Mouse (Mus musculus): Measurements from ENCODE around the gene Slc8a2. TPM values are rescaled to one million over a fixed set of nuclear protein-coding genes. Genes with fewer than 3 reads are reported as not detected.

The Slc8a2 gene
- total and polyA plus RNA-seq, 2 experiments = 0.06 TPM; not detected in 1

DNA sequence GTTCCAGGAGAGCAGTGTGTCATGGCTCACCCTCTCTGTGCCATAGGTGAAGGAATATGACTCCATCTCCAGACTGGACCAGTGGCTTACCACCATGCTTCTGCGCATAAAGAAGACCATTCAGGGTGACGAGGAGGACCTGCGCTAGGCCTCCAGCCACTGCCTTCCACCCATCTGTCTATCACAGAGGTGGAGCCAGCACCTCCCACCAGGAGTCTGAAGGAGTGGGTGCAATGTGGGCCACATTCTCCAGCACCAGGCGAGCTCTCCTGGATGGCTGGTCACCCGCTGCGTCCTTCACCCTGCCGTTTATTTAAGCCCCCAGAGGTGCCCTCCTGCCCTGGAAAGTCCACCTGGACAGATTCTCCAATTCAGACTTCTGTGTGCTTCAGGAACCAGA, 13.2 kb upstream of the Slc8a2 start:
- peaks cover 8% of the 10 kb centered on the region; the same call in 1 of the 2 replicates for H3K36me3 ChIP-seq (ENCODE audit: control insufficient read depth, insufficient read depth, low read length)
- H3K9ac ChIP-seq (ENCODE audit: low read depth, low read length) = no peak overlapping the region
- TF ChIP-seq CTCF (IDR thresholded peaks at IDR 0.05; ENCODE audit: low read depth, low read length) (no peak), POLR2A (IDR thresholded peaks at IDR 0.05; ENCODE audit: extremely low read depth, insufficient read depth, low read length) (no peak)
- no peaks in the 10 kb centered on the region for H3K27me3 ChIP-seq (ENCODE audit: control insufficient read depth, insufficient read depth, low read length)
- 94% methylated on average over 7 of the region's 7 CpGs for WGBS
- H3K27ac ChIP-seq (replicated peaks; ENCODE audit: insufficient read depth, low read depth, low read length) = no peak overlapping the region
- H3K4me3 ChIP-seq (ENCODE audit: insufficient read depth, low read depth, low read length) = no peak overlapping the region
- H3K4me1 ChIP-seq (ENCODE audit: control insufficient read depth, insufficient read depth, low read length) = peaks cover 3% of the 10 kb centered on the region; the same call in 1 of the 2 replicates
- DNase-seq (ENCODE audit: extremely low read depth, low read depth, low spot score) = no peak
- H3K79me2 ChIP-seq (ENCODE audit: control insufficient read depth, insufficient read depth, low read length) = no peaks in the 10 kb centered on the region

DNA sequence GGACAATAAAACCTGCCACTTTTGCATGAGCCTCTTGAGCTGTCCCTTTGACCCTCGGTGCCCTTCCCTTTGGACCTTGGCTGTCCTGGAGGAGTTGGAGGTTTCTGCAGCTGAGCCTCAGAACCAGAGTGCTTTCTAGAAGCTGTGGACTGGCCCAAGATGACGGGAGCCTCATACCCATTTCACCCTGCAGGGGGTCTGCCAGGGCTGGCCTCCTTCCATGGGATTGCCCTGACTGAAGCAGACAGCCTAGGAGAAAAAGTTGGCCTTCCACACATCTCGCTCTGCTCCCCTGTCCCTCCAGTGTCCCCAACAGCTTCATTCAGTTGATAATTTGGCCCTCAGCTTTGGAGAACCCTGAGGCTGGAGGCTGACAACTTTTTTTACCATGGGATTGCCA, 12.5 kb upstream of the Slc8a2 start:
- WGBS = 95% methylated on average over 3 of the region's 3 CpGs
- TF ChIP-seq CTCF (IDR thresholded peaks at IDR 0.05; ENCODE audit: low read depth, low read length) = no peak
- TF ChIP-seq POLR2A (IDR thresholded peaks at IDR 0.05; ENCODE audit: extremely low read depth, insufficient read depth, low read length) = no peak
- Histone ChIP-seq H3K27ac (replicated peaks; ENCODE audit: insufficient read depth, low read depth, low read length) (no peak overlapping the region), H3K9ac (ENCODE audit: low read depth, low read length) (no peak overlapping the region), H3K36me3 (ENCODE audit: control insufficient read depth, insufficient read depth, low read length) (peaks cover 8% of the 10 kb centered on the region; the same call in 1 of the 2 replicates), H3K4me3 (ENCODE audit: insufficient read depth, low read depth, low read length) (no peak overlapping the region), H3K27me3 (ENCODE audit: control insufficient read depth, insufficient read depth, low read length) (no peaks in the 10 kb centered on the region), H3K4me1 (ENCODE audit: control insufficient read depth, insufficient read depth, low read length) (peaks cover 3% of the 10 kb centered on the region; the same call in 1 of the 2 replicates), H3K79me2 (ENCODE audit: control insufficient read depth, insufficient read depth, low read length) (no peaks in the 10 kb centered on the region)
- DNase-seq (ENCODE audit: extremely low read depth, low read depth, low spot score) = no peak

- H3K27ac ChIP-seq (replicated peaks; ENCODE audit: insufficient read depth, low read depth, low read length) = peak within 1 kb of the TSS; percentile 68
- WGBS = under 1% methylated on average over 33 of the region's 33 CpGs
- DNase-seq (ENCODE audit: extremely low read depth, low read depth, low spot score) = peak; percentile 88
Measured at GRCm38 (mm10) chr7:16119569-16120261, 9.9 kb upstream of the Slc8a2 start, which contains the start of gene Kptn. Gene Kptn, plus strand, starts transcription at chr7:16119895.

DNA sequence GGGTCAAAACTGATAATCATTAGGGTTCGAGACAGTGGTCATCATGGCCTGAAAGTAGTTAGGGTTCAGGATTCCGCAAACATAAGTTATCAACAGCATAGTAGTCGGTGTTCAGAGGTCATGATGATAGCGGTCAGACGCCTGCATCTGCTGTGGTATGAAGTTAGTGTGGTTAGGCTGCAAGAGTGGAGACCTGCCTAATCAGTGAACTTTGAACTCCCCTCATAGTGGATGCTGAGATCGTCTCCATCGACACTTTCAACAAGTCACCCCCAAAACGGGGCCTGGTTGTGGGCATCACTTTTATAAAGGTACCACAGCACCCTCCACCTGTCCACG, 9.4 kb upstream of the Slc8a2 start:
- no peak overlapping the region for H3K27ac ChIP-seq (replicated peaks; ENCODE audit: insufficient read depth, low read depth, low read length)
- H3K27me3 ChIP-seq (ENCODE audit: control insufficient read depth, insufficient read depth, low read length) = no peaks in the 10 kb centered on the region
- no peak for TF ChIP-seq POLR2A (IDR thresholded peaks at IDR 0.05; ENCODE audit: extremely low read depth, insufficient read depth, low read length)
- peaks cover 3% of the 10 kb centered on the region; the same call in 1 of the 2 replicates for H3K4me1 ChIP-seq (ENCODE audit: control insufficient read depth, insufficient read depth, low read length)
- H3K9ac ChIP-seq (ENCODE audit: low read depth, low read length) = peak overlapping the region; percentile 23
- peaks cover 2% of the 10 kb centered on the region; the same call in 1 of the 2 replicates for H3K36me3 ChIP-seq (ENCODE audit: control insufficient read depth, insufficient read depth, low read length)
- peak overlapping the region; percentile 82 for H3K4me3 ChIP-seq (ENCODE audit: insufficient read depth, low read depth, low read length)
- H3K79me2 ChIP-seq (ENCODE audit: control insufficient read depth, insufficient read depth, low read length) = no peaks in the 10 kb centered on the region
- 24% methylated on average over 9 of the region's 9 CpGs for WGBS
- DNase-seq (ENCODE audit: extremely low read depth, low read depth, low spot score) = no peak

More at GRCm38 (mm10) chr7:16119569-16120261, 9.9 kb upstream of the Slc8a2 start, which contains the start of gene Kptn:
- Histone ChIP-seq H3K27me3 (ENCODE audit: control insufficient read depth, insufficient read depth, low read length) (no peaks in the 10 kb centered on the region), H3K9ac (ENCODE audit: low read depth, low read length) (peak within 1 kb of the TSS; percentile 88), H3K79me2 (ENCODE audit: control insufficient read depth, insufficient read depth, low read length) (no peaks in the 10 kb centered on the region), H3K4me3 (ENCODE audit: insufficient read depth, low read depth, low read length) (peak within 1 kb of the TSS; percentile 82), H3K36me3 (ENCODE audit: control insufficient read depth, insufficient read depth, low read length) (peaks cover 2% of the 10 kb centered on the region; the same call in 1 of the 2 replicates), H3K4me1 (ENCODE audit: control insufficient read depth, insufficient read depth, low read length) (peaks cover 3% of the 10 kb centered on the region; the same call in 1 of the 2 replicates)
- TF ChIP-seq CTCF (IDR thresholded peaks at IDR 0.05; ENCODE audit: low read depth, low read length) (peak; percentile 90), POLR2A (IDR thresholded peaks at IDR 0.05; ENCODE audit: extremely low read depth, insufficient read depth, low read length) (0 out of 2 replicates have a peak, but pooled peaks have one; percentile 12)

GRCm38 (mm10) chr7:16125829-16126228, 3.8 kb upstream of the Slc8a2 start:
- no peak overlapping the region for H3K4me3 ChIP-seq (ENCODE audit: insufficient read depth, low read depth, low read length)
- no peak for DNase-seq (ENCODE audit: extremely low read depth, low read depth, low spot score)
- no peak overlapping the region for H3K27ac ChIP-seq (replicated peaks; ENCODE audit: insufficient read depth, low read depth, low read length)
- peaks cover 2% of the 10 kb centered on the region for H3K4me1 ChIP-seq (ENCODE audit: control insufficient read depth, insufficient read depth, low read length)
- 86% methylated on average over 9 of the region's 9 CpGs for WGBS
- H3K79me2 ChIP-seq (ENCODE audit: control insufficient read depth, insufficient read depth, low read length) = no peaks in the 10 kb centered on the region
- TF ChIP-seq POLR2A (IDR thresholded peaks at IDR 0.05; ENCODE audit: extremely low read depth, insufficient read depth, low read length) (no peak), CTCF (IDR thresholded peaks at IDR 0.05; ENCODE audit: low read depth, low read length) (no peak)
- H3K27me3 ChIP-seq (ENCODE audit: control insufficient read depth, insufficient read depth, low read length) = peaks cover 5% of the 10 kb centered on the region; the same call in 1 of the 2 replicates
- H3K9ac ChIP-seq (ENCODE audit: low read depth, low read length) = no peak overlapping the region
- H3K36me3 ChIP-seq (ENCODE audit: control insufficient read depth, insufficient read depth, low read length) = no peaks in the 10 kb centered on the region

DNA sequence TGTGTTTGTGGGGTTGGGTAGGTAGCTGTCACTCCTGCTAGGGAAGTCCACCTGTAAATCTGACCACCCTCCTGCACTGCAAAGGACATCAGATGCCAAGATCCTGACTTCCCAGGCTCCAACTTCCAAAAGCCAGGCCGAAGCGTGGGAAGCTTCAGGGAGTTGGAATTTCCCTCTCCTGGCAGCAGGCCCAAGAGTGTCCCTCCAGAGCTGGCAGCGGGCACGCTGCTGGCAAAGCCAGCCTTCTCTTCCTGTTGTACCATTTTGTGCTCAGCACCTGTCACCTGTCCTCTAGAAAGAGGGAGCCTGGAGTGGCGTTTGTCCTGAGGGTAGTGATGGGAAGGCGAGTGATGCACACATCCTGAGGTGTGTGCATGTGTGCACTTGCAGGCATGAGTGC, 1.3 kb upstream of the Slc8a2 start:
- no peak overlapping the region for H3K9ac ChIP-seq (ENCODE audit: low read depth, low read length)
- peaks cover 5% of the 10 kb centered on the region; the same call in 1 of the 2 replicates for H3K27me3 ChIP-seq (ENCODE audit: control insufficient read depth, insufficient read depth, low read length)
- no peak overlapping the region for H3K4me3 ChIP-seq (ENCODE audit: insufficient read depth, low read depth, low read length)
- no peak overlapping the region for H3K27ac ChIP-seq (replicated peaks; ENCODE audit: insufficient read depth, low read depth, low read length)
- DNase-seq (ENCODE audit: extremely low read depth, low read depth, low spot score) = no peak
- no peaks in the 10 kb centered on the region for H3K36me3 ChIP-seq (ENCODE audit: control insufficient read depth, insufficient read depth, low read length)
- 84% methylated on average over 6 of the region's 6 CpGs for WGBS
- no peak for TF ChIP-seq POLR2A (IDR thresholded peaks at IDR 0.05; ENCODE audit: extremely low read depth, insufficient read depth, low read length)
- TF ChIP-seq CTCF (IDR thresholded peaks at IDR 0.05; ENCODE audit: low read depth, low read length) = no peak
- H3K79me2 ChIP-seq (ENCODE audit: control insufficient read depth, insufficient read depth, low read length) = no peaks in the 10 kb centered on the region
- peaks cover 2% of the 10 kb centered on the region for H3K4me1 ChIP-seq (ENCODE audit: control insufficient read depth, insufficient read depth, low read length)
